In genomic region chr8:93332703-93333102, GRCm38 (mm10) we compare ENCODE assay signal across 14 mouse cellular contexts. TPM values are rescaled to one million over a fixed set of nuclear protein-coding genes. Genes with fewer than 3 reads are reported as not detected.
DNase-seq lines count a peak whose midpoint lies in the region; ATAC-seq and TF ChIP-seq lines count a peak whose summit lies in the region.
"Had no signal": no experiment of that assay in that cellular context is flagged by ENCODE, and none has a peak within 500 bp of the region (broad histone marks: within the 10 kb centered on the region; RNA-seq: fewer than 3 reads in every experiment).

No protein-coding gene starts in this region.

- 40% methylated on average over 1 of the region's 1 CpGs for WGBS in kidney, adult 2 months
- 73% methylated on average over 1 of the region's 1 CpGs for WGBS in kidney, embryonic 15.5 days
- WGBS in liver, embryonic 14.5 days (ENCODE audit: insufficient replicate concordance) = 52% methylated on average over 1 of the region's 1 CpGs
- WGBS in stomach, embryonic 15.5 days = 61% methylated on average over 1 of the region's 1 CpGs

- H3K36me3 ChIP-seq in kidney, adult 2 months (ENCODE audit: control insufficient read depth, insufficient read depth, low read length) = no peaks in the 10 kb centered on the region
- no peaks in the 10 kb centered on the region for H3K36me3 ChIP-seq in kidney, embryonic 15.5 days
- H3K36me3 ChIP-seq in liver, embryonic 14.5 days (replicated peaks; ENCODE audit: control insufficient read depth, insufficient read depth, low read depth) = no peaks in the 10 kb centered on the region
- H3K36me3 ChIP-seq in stomach, embryonic 15.5 days = no peaks in the 10 kb centered on the region
- H3K36me3 ChIP-seq: limb, embryonic 12.5 days; midbrain, embryonic 13.5 days; neural tube, embryonic 13.5 days had no signal

- DNase-seq in kidney, adult 2 months = peak; percentile 34
- peak; percentile 34 for DNase-seq in adrenal gland, postnatal 10 days
- DNase-seq in liver, embryonic 14.5 days (ENCODE audit: low read depth in 3 of 3, low spot score in 3 of 3) = peak in 2 of 3 experiments; percentile 7 to 18
- DNase-seq in left cerebral cortex, adult 18-20 months (ENCODE audit: low spot score in 2 of 2) = no peak
- DNase-seq in layer of hippocampus, adult 18-20 months (ENCODE audit: low spot score in 2 of 2) = no peak
- DNase-seq in ovary, postnatal 10 days (ENCODE audit: low spot score) = no peak
- DNase-seq: kidney, postnatal 25 days had no signal

- H3K27me3 ChIP-seq in kidney, adult 2 months (replicated peaks; ENCODE audit: control insufficient read depth, insufficient read depth, low read length) = no peaks in the 10 kb centered on the region
- H3K27me3 ChIP-seq in kidney, embryonic 15.5 days = no peaks in the 10 kb centered on the region
- no peaks in the 10 kb centered on the region for H3K27me3 ChIP-seq in liver, embryonic 14.5 days (ENCODE audit: control insufficient read depth, insufficient read depth, low read length)
- no peaks in the 10 kb centered on the region for H3K27me3 ChIP-seq in stomach, embryonic 15.5 days (replicated peaks)
- H3K27me3 ChIP-seq: limb, embryonic 12.5 days; midbrain, embryonic 13.5 days; neural tube, embryonic 13.5 days had no signal

- TF ChIP-seq EP300 in liver, embryonic 14.5 days (IDR thresholded peaks at IDR 0.05; ENCODE audit: low read depth) = no peak

- TF ChIP-seq POLR2A in kidney, adult 2 months (IDR thresholded peaks at IDR 0.05; ENCODE audit: low read depth, low read length) = no peak

- no peaks in the 10 kb centered on the region for H3K9me3 ChIP-seq in kidney, embryonic 15.5 days (replicated peaks)
- H3K9me3 ChIP-seq in liver, embryonic 14.5 days (ENCODE audit: control insufficient read depth, low read length) = no peaks in the 10 kb centered on the region
- no peaks in the 10 kb centered on the region for H3K9me3 ChIP-seq in stomach, embryonic 15.5 days
- H3K9me3 ChIP-seq: limb, embryonic 12.5 days; midbrain, embryonic 13.5 days; neural tube, embryonic 13.5 days had no signal

- H3K4me2 ChIP-seq in kidney, embryonic 15.5 days = no peak overlapping the region
- H3K4me2 ChIP-seq in liver, embryonic 14.5 days (ENCODE audit: low read depth) = no peak overlapping the region
- H3K4me2 ChIP-seq in stomach, embryonic 15.5 days = no peak overlapping the region
- H3K4me2 ChIP-seq: heart, embryonic 11.5 days; limb, embryonic 12.5 days; midbrain, embryonic 13.5 days; neural tube, embryonic 13.5 days had no signal

- H3K9ac ChIP-seq in kidney, embryonic 15.5 days = no peak overlapping the region
- no peak overlapping the region for H3K9ac ChIP-seq in liver, embryonic 14.5 days (replicated peaks)
- no peak overlapping the region for H3K9ac ChIP-seq in stomach, embryonic 15.5 days
- H3K9ac ChIP-seq: limb, embryonic 12.5 days; midbrain, embryonic 13.5 days; neural tube, embryonic 13.5 days had no signal

- no peaks in the 10 kb centered on the region; the same call in 1 of the 2 replicates for H3K4me1 ChIP-seq in kidney, adult 2 months (ENCODE audit: control insufficient read depth, insufficient read depth, low read length)
- H3K4me1 ChIP-seq in kidney, embryonic 15.5 days = no peaks in the 10 kb centered on the region
- H3K4me1 ChIP-seq in liver, embryonic 14.5 days (replicated peaks; ENCODE audit: control insufficient read depth in 2 of 2, insufficient read depth in 2 of 2, low read length in 1 of 2) = peaks cover 0 to 6% of the 10 kb centered on the region in 2 experiments; a peak in 2 of 4 replicates
- no peaks in the 10 kb centered on the region for H3K4me1 ChIP-seq in stomach, embryonic 15.5 days
- H3K4me1 ChIP-seq: limb, embryonic 12.5 days; midbrain, embryonic 13.5 days; neural tube, embryonic 13.5 days had no signal

- ATAC-seq in kidney, embryonic 15.5 days (replicated peaks; ENCODE audit: low FRiP score) = no peak
- peak; percentile 28 for ATAC-seq in liver, embryonic 14.5 days (ENCODE audit: insufficient read depth)
- ATAC-seq in stomach, embryonic 15.5 days (ENCODE audit: insufficient read depth, low FRiP score, low read depth) = peak; percentile 91
- ATAC-seq: midbrain, embryonic 13.5 days had no signal

- no peak overlapping the region for H3K27ac ChIP-seq in kidney, adult 2 months (ENCODE audit: insufficient read depth, low read depth, low read length)
- H3K27ac ChIP-seq in kidney, embryonic 15.5 days = no peak overlapping the region
- no peak overlapping the region for H3K27ac ChIP-seq in liver, embryonic 14.5 days
- H3K27ac ChIP-seq in stomach, embryonic 15.5 days = peak overlapping the region; percentile 48; the same call in 1 of the 2 replicates
- H3K27ac ChIP-seq: limb, embryonic 12.5 days; midbrain, embryonic 13.5 days; neural tube, embryonic 13.5 days had no signal

- no peak overlapping the region for H3K4me3 ChIP-seq in kidney, adult 2 months (ENCODE audit: insufficient read depth, low read depth, low read length)
- H3K4me3 ChIP-seq in kidney, embryonic 15.5 days (replicated peaks) = no peak overlapping the region
- no peak overlapping the region for H3K4me3 ChIP-seq in liver, embryonic 14.5 days (ENCODE audit: insufficient read depth in 1 of 2, low read depth in 2 of 2, low read length in 2 of 2)
- no peak overlapping the region for H3K4me3 ChIP-seq in stomach, embryonic 15.5 days (replicated peaks)
- H3K4me3 ChIP-seq: limb, embryonic 12.5 days; midbrain, embryonic 13.5 days; neural tube, embryonic 13.5 days had no signal

- TF ChIP-seq CTCF in kidney, adult 2 months (conservative IDR thresholded peaks at IDR 0.05; ENCODE audit: insufficient read depth, insufficient read length, low read depth, low read length) = no peak
- no peak for TF ChIP-seq CTCF in liver, embryonic 14.5 days (IDR thresholded peaks at IDR 0.05; ENCODE audit: low read depth)

RNA-seq across cellular contexts. Expression of gene Ces1g, which starts 4.4 kb away (rescaled TPM):
- polyA plus RNA-seq in kidney, adult 2 months (2012; rRNA removed) = 2.2 and 2.4 TPM in 2 replicates
- polyA plus RNA-seq in kidney, embryonic 15.5 days (2015; fragmentation: Nextera tagmentation; extraction: Ambion mirVana) = not detected in 2 replicates
- total RNA-seq in adrenal gland, postnatal 10 days (2021) = 1 to 10 TPM; 4.0 to 8.0 TPM
- polyA plus RNA-seq in liver, embryonic 14.5 days (2012; rRNA removed) = 1.1 and 1.7 TPM in 2 replicates
- polyA plus RNA-seq in liver, embryonic 14.5 days (2014; fragmentation: Nextera tagmentation; extraction: Ambion mirVana) = 0.83 and 1.2 TPM in 2 replicates
- 0.12 and 0.21 TPM in 2 replicates for polyA plus RNA-seq in stomach, embryonic 15.5 days (2015; fragmentation: Nextera tagmentation; extraction: Ambion mirVana)
- total RNA-seq in left cerebral cortex, adult 18-20 months (2021) = not detected
- not detected for total RNA-seq in layer of hippocampus, adult 18-20 months (2021)
- polyA plus RNA-seq: heart, embryonic 11.5 days; hindbrain, embryonic 11.5 days; limb, embryonic 12.5 days; midbrain, embryonic 13.5 days; neural tube, embryonic 13.5 days had no signal

RNA-seq across cellular contexts. Expression of gene Ces1h, which starts 46.8 kb away (rescaled TPM):
- polyA plus RNA-seq in kidney, adult 2 months (2012; rRNA removed) = 0.03 TPM in 1 of 2 replicates, not detected in the other
- not detected in 2 replicates for polyA plus RNA-seq in kidney, embryonic 15.5 days (2015; fragmentation: Nextera tagmentation; extraction: Ambion mirVana)
- total RNA-seq in adrenal gland, postnatal 10 days (2021) = not detected
- polyA plus RNA-seq in liver, embryonic 14.5 days (2012; rRNA removed) = not detected in 2 replicates
- polyA plus RNA-seq in liver, embryonic 14.5 days (2014; fragmentation: Nextera tagmentation; extraction: Ambion mirVana) = not detected in 2 replicates
- polyA plus RNA-seq in stomach, embryonic 15.5 days (2015; fragmentation: Nextera tagmentation; extraction: Ambion mirVana) = not detected in 2 replicates
- total RNA-seq in left cerebral cortex, adult 18-20 months (2021) = not detected
- total RNA-seq in layer of hippocampus, adult 18-20 months (2021) = not detected
- polyA plus RNA-seq: heart, embryonic 11.5 days; hindbrain, embryonic 11.5 days; limb, embryonic 12.5 days; midbrain, embryonic 13.5 days; neural tube, embryonic 13.5 days had no signal

RNA-seq across cellular contexts. Expression of gene Ces1f, which starts 53.2 kb away (rescaled TPM):
- polyA plus RNA-seq in kidney, adult 2 months (2012; rRNA removed) = 61.3 and 72.3 TPM in 2 replicates
- 0.17 TPM in 1 of 2 replicates, not detected in the other for polyA plus RNA-seq in kidney, embryonic 15.5 days (2015; fragmentation: Nextera tagmentation; extraction: Ambion mirVana)
- total RNA-seq in adrenal gland, postnatal 10 days (2021) = 10 to 100 TPM; 13.8 to 19.0 TPM
- polyA plus RNA-seq in liver, embryonic 14.5 days (2012; rRNA removed) = 0.11 and 0.18 TPM in 2 replicates
- polyA plus RNA-seq in liver, embryonic 14.5 days (2014; fragmentation: Nextera tagmentation; extraction: Ambion mirVana) = 0.38 and 0.45 TPM in 2 replicates
- 0.12 and 0.18 TPM in 2 replicates for polyA plus RNA-seq in stomach, embryonic 15.5 days (2015; fragmentation: Nextera tagmentation; extraction: Ambion mirVana)
- not detected for total RNA-seq in left cerebral cortex, adult 18-20 months (2021)
- not detected for total RNA-seq in layer of hippocampus, adult 18-20 months (2021)
- polyA plus RNA-seq: heart, embryonic 11.5 days; hindbrain, embryonic 11.5 days; limb, embryonic 12.5 days; midbrain, embryonic 13.5 days; neural tube, embryonic 13.5 days had no signal

Comparison
In these comparisons a context has a peak if more than half of its experiments do, and no peak if none do; other contexts are left out.
1. RNA of gene Ces1f, which starts 53.2 kb away (polyA plus RNA-seq): 61.3 to 72.3 TPM in kidney, adult 2 months; 0.11 to 0.45 TPM in liver, embryonic 14.5 days, 0.17 TPM in kidney, embryonic 15.5 days and 0.12 to 0.18 TPM in stomach, embryonic 15.5 days; every median in the first group is over 10 times any median in the second.
2. DNase-seq: peak in kidney, adult 2 months (single experiment), adrenal gland, postnatal 10 days (single experiment) and liver, embryonic 14.5 days (2 of 3); none in left cerebral cortex, adult 18-20 months (0 of 2), layer of hippocampus, adult 18-20 months (0 of 2) and ovary, postnatal 10 days (single experiment).